Mouse (Mus musculus) limb, embryonic 14.5 days (tissue): ENCODE measurements at regions not wholly inside any gene's neighbourhood (a gene's known extent, or its start where the extent isn't known, plus 50 kb on each side); places are given as distances from the start of the nearest gene placed in this dataset. TPM values are rescaled to one million over a fixed set of nuclear protein-coding genes. Genes with fewer than 3 reads are reported as not detected.

Experiments
- ATAC-seq: fragments of 200-750 bp; cut with Nextera tagmentation; 2 replicates; pipeline ENCODE4 v1.8.0; 2017; ENCODE audit warnings: low read depth, moderate number of reproducible peaks, moderate TSS enrichment; ENCODE audit not compliant: low FRiP score
- DNase-seq: peaks from one replicate; pipeline ENCODE4 v3.0.0-alpha.2; 2015; ENCODE audit warnings: low spot score
- H3K27ac ChIP-seq: fragments of 300-500 bp; sonication (generic); replicated peaks from 2 replicates; pipeline ENCODE4 v1.5.1; 2014; ENCODE audit warnings: low read depth, mild to moderate bottlenecking, low read length, moderate library complexity, mixed read lengths
- H3K27me3 ChIP-seq: fragments of 300-500 bp; sonication (generic); 2 replicates; pipeline ENCODE4 v1.6.1; 2014; ENCODE audit warnings: low read length, mixed read lengths; ENCODE audit not compliant: control insufficient read depth, insufficient read depth
- H3K36me3 ChIP-seq: fragments of 300-500 bp; sonication (generic); 2 replicates; pipeline ENCODE4 v1.6.1; 2014; ENCODE audit warnings: mild to moderate bottlenecking, low read length, moderate library complexity, mixed read lengths; ENCODE audit not compliant: control insufficient read depth, insufficient read depth
- H3K4me1 ChIP-seq: fragments of 300-500 bp; sonication (generic); 2 replicates; pipeline ENCODE4 v1.6.1; 2014; ENCODE audit warnings: antibody characterized with exemption, low read length, mixed read lengths; ENCODE audit not compliant: control insufficient read depth, insufficient read depth
- H3K4me2 ChIP-seq: fragments of 300-500 bp; sonication (generic); replicated peaks from 2 replicates; pipeline ENCODE4 v1.6.1; 2014; ENCODE audit warnings: low read depth, mild to moderate bottlenecking, low read length, moderate library complexity; ENCODE audit not compliant: severe bottlenecking
- H3K4me3 ChIP-seq: fragments of 300-500 bp; sonication (generic); replicated peaks from 2 replicates; pipeline ENCODE4 v1.5.1; 2014; ENCODE audit warnings: low read length
- H3K9ac ChIP-seq: fragments of 300-500 bp; sonication (generic); 2 replicates; pipeline ENCODE4 v1.6.1; 2014; ENCODE audit warnings: mild to moderate bottlenecking, low read depth, low read length, moderate library complexity; ENCODE audit not compliant: severe bottlenecking
- H3K9me3 ChIP-seq: fragments of 300-500 bp; sonication (generic); 2 replicates; pipeline ENCODE4 v1.6.1; 2016; ENCODE audit warnings: low read length; ENCODE audit not compliant: control insufficient read depth
- POLR2A ChIP-seq: fragments of 200-500 bp; IDR thresholded peaks from 2 replicates; pipeline ENCODE4 v1.8.0; 2012; ENCODE audit warnings: inconsistent platforms, mild to moderate bottlenecking, moderate library complexity, borderline replicate concordance; ENCODE audit not compliant: insufficient read depth, insufficient read length; ENCODE audit errors: extremely low read depth
- WGBS: fragments of 180-500 bp; shearing (Covaris S2); extraction: QIAGEN DNeasy Blood & Tissue Kit; methylation state at CpG from one replicate; pipeline ENCODE4 v1.1.7; 2014; 5-methylcytosine and 5-hydroxymethylcytosine counted together
- microRNA-seq: library from miRNA; unstranded; fragments of <30 nt; microRNA quantifications from one replicate; pipeline ENCODE4, GENCODE M21; 2016

- DNase-seq: no peak
- no peaks in the 10 kb centered on the region for H3K36me3 ChIP-seq
- no peak for ATAC-seq
- H3K27ac ChIP-seq: no peak overlapping the region
- no peak overlapping the region for H3K9ac ChIP-seq
- TF ChIP-seq POLR2A: no peak
- H3K4me2 ChIP-seq: no peak overlapping the region
- H3K4me3 ChIP-seq: no peak overlapping the region
- no peaks in the 10 kb centered on the region for H3K9me3 ChIP-seq
- no peaks in the 10 kb centered on the region for H3K4me1 ChIP-seq
- H3K27me3 ChIP-seq: no peaks in the 10 kb centered on the region
- 42% methylated on average over 4 of the region's 4 CpGs for WGBS
These were observed 501.8 kb upstream of the Mms22l start for GRCm38 (mm10) chr4:23994261-23994965.

GRCm38 (mm10) chr4:24006257-24006955, 489.8 kb upstream of the Mms22l start:
- WGBS: 32% methylated on average over 2 of the region's 2 CpGs
- Histone ChIP-seq H3K4me1 (no peaks in the 10 kb centered on the region), H3K4me3 (no peak overlapping the region), H3K9ac (no peak overlapping the region), H3K36me3 (no peaks in the 10 kb centered on the region), H3K9me3 (no peaks in the 10 kb centered on the region), H3K4me2 (no peak overlapping the region), H3K27ac (no peak overlapping the region), H3K27me3 (no peaks in the 10 kb centered on the region)
- ATAC-seq: no peak
- DNase-seq: no peak
- TF ChIP-seq POLR2A: no peak

- H3K4me1 ChIP-seq: peaks cover 5% of the 10 kb centered on the region
- no peak overlapping the region; the same call in 1 of the 2 replicates for H3K27ac ChIP-seq
- H3K9ac ChIP-seq: peak overlapping the region; percentile 12; the same call in 1 of the 2 replicates
- no peaks in the 10 kb centered on the region for H3K9me3 ChIP-seq
- ATAC-seq (peak; percentile 68), DNase-seq (peak; percentile 70)
- TF ChIP-seq POLR2A: no peak
- H3K4me3 ChIP-seq: no peak overlapping the region
- H3K36me3 ChIP-seq: no peaks in the 10 kb centered on the region
- H3K27me3 ChIP-seq: no peaks in the 10 kb centered on the region
- 27% methylated on average over 11 of the region's 11 CpGs for WGBS
- peak overlapping the region; percentile 26; the same call in 1 of the 2 replicates for H3K4me2 ChIP-seq
These were observed 476.8 kb upstream of the Mms22l start for GRCm38 (mm10) chr4:24019178-24020104.

Small RNA genes lying in the stretch of these regions (microRNA-seq; reads per million reads assigned to microRNA genes)
- not detected for gene Gm25978
